Mouse (Mus musculus) MEL (cell line): Measurements from ENCODE around the gene Ikzf1. TPM values are rescaled to one million over a fixed set of nuclear protein-coding genes. Genes with fewer than 3 reads are reported as not detected.

Experiments used
- DNase-seq: peaks from one replicate; pipeline ENCODE4 v3.0.0; 2011; ENCODE audit warnings: low read depth, low spot score
- H3K27ac ChIP-seq: 2 replicates; pipeline ENCODE4 v1.5.1; 2012; ENCODE audit warnings: low read depth, mild to moderate bottlenecking, control low read depth, low read length, moderate library complexity; ENCODE audit not compliant: control insufficient read depth
- H3K27me3 ChIP-seq, 2 experiments: fragments of 150-350 bp in 1 of 2; sonication (generic) in 1 of 2; 2 replicates each; pipeline ENCODE4 v1.6.1; 2012; ENCODE audit warnings: low read length in 2 of 2, mild to moderate bottlenecking in 2 of 2, improper control_type of control experiment in 1 of 2, moderate library complexity in 1 of 2; ENCODE audit not compliant: insufficient read depth in 2 of 2, control insufficient read depth in 1 of 2
- H3K36me3 ChIP-seq, 2 experiments: 2 replicates each; pipeline ENCODE4 v1.6.1; 2012 to 2014; ENCODE audit warnings: low read length in 2 of 2, improper control_type of control experiment in 1 of 2, inconsistent platforms in 1 of 2, mild to moderate bottlenecking in 1 of 2; ENCODE audit not compliant: insufficient read depth in 2 of 2, control insufficient read depth in 1 of 2
- H3K4me1 ChIP-seq, 2 experiments: fragments of 150-350 bp in 1 of 2; sonication (generic) in 1 of 2; 2 replicates each; pipeline ENCODE4 v1.6.1; 2012; ENCODE audit warnings: low read length in 2 of 2, improper control_type of control experiment in 1 of 2, mild to moderate bottlenecking in 1 of 2; ENCODE audit not compliant: insufficient read depth in 2 of 2, control insufficient read depth in 1 of 2
- H3K4me3 ChIP-seq, 2 experiments: fragments of 150-350 bp in 1 of 2; sonication (generic) in 1 of 2; 2 replicates each; pipeline ENCODE4 v1.5.1; 2012; ENCODE audit warnings: low read depth in 2 of 2, low read length in 2 of 2, mild to moderate bottlenecking in 2 of 2, moderate library complexity in 2 of 2, control low read depth in 1 of 2, improper control_type of control experiment in 1 of 2; ENCODE audit not compliant: control insufficient read depth in 1 of 2, insufficient read depth in 1 of 2
- H3K79me2 ChIP-seq: 2 replicates; pipeline ENCODE4 v1.6.1; 2012; ENCODE audit warnings: mild to moderate bottlenecking, low read length, moderate library complexity; ENCODE audit not compliant: control insufficient read depth, poor library complexity, insufficient read depth
- H3K9ac ChIP-seq: 2 replicates; pipeline ENCODE4 v1.6.1; 2012; ENCODE audit warnings: low read depth, mild to moderate bottlenecking, control low read depth, low read length, moderate library complexity; ENCODE audit not compliant: control insufficient read depth, poor library complexity, severe bottlenecking
- H3K9me3 ChIP-seq: fragments of 150-350 bp; sonication (generic); replicated peaks from 2 replicates; pipeline ENCODE4 v1.6.1; 2012; ENCODE audit warnings: mild to moderate bottlenecking, low read length, improper control_type of control experiment, moderate library complexity; ENCODE audit not compliant: insufficient read depth
- BHLHE40 ChIP-seq: IDR thresholded peaks from 2 replicates; pipeline ENCODE4 v1.6.1; 2012; ENCODE audit warnings: low read depth, mild to moderate bottlenecking, inconsistent platforms, low read length, improper control_type of control experiment, borderline replicate concordance
- CTCF ChIP-seq, 3 experiments: IDR thresholded peaks in 2 of 3; conservative IDR thresholded peaks in 1 of 3; 2 replicates each; pipeline ENCODE4 v1.5.1; 2011 to 2012; ENCODE audit warnings: low read length in 3 of 3, low read depth in 2 of 3, mild to moderate bottlenecking in 2 of 3, improper control_type of control experiment in 1 of 3, inconsistent platforms in 1 of 3, mixed read lengths in 1 of 3, moderate library complexity in 1 of 3; ENCODE audit not compliant: control insufficient read depth in 1 of 3, insufficient read depth in 1 of 3, poor library complexity in 1 of 3, severe bottlenecking in 1 of 3
- E2F4 ChIP-seq: IDR thresholded peaks from 2 replicates; pipeline ENCODE4 v1.6.1; 2011; ENCODE audit warnings: low read depth, low read length, improper control_type of control experiment, borderline replicate concordance
- EP300 ChIP-seq, 2 experiments: IDR thresholded peaks; 2 replicates each; pipeline ENCODE4 v1.6.1; 2011; ENCODE audit warnings: improper control_type of control experiment in 2 of 2, low read length in 2 of 2, low read depth in 1 of 2, mild to moderate bottlenecking in 1 of 2
- ETS1 ChIP-seq: IDR thresholded peaks from 2 replicates; pipeline ENCODE4 v1.6.1; 2012; ENCODE audit warnings: low read depth, mild to moderate bottlenecking, inconsistent platforms, low read length, improper control_type of control experiment, moderate library complexity
- GABPA ChIP-seq: IDR thresholded peaks from 2 replicates; pipeline ENCODE4 v1.6.1; 2012; ENCODE audit warnings: low read depth, mild to moderate bottlenecking, inconsistent platforms, low read length, improper control_type of control experiment, moderate library complexity
- GATA1 ChIP-seq: IDR thresholded peaks from 2 replicates; pipeline ENCODE4 v1.6.1; 2011; ENCODE audit warnings: low read depth, low read length, improper control_type of control experiment
- HCFC1 ChIP-seq: IDR thresholded peaks from 2 replicates; pipeline ENCODE4 v1.6.1; 2012; ENCODE audit warnings: low read depth, mild to moderate bottlenecking, inconsistent platforms, low read length, improper control_type of control experiment, moderate library complexity
- JUND ChIP-seq: IDR thresholded peaks from 2 replicates; pipeline ENCODE4 v1.6.1; 2011; ENCODE audit warnings: low read depth, mild to moderate bottlenecking, improper control_type of control experiment, low read length
- KAT2A ChIP-seq: conservative IDR thresholded peaks from 2 replicates; pipeline ENCODE4 v1.6.1; 2012; ENCODE audit warnings: low read depth, low read length, improper control_type of control experiment, inconsistent platforms
- MAZ ChIP-seq: IDR thresholded peaks from 2 replicates; pipeline ENCODE4 v1.6.1; 2012; ENCODE audit warnings: low read depth, mild to moderate bottlenecking, inconsistent platforms, low read length, improper control_type of control experiment
- MYC ChIP-seq: IDR thresholded peaks from 2 replicates; pipeline ENCODE4 v1.6.1; 2011; ENCODE audit warnings: low read depth, mild to moderate bottlenecking, low read length, improper control_type of control experiment, moderate library complexity
- NRF1 ChIP-seq: IDR thresholded peaks from 2 replicates; pipeline ENCODE4 v1.6.1; 2014; ENCODE audit warnings: low read depth, mild to moderate bottlenecking, inconsistent platforms, low read length, improper control_type of control experiment, moderate library complexity; ENCODE audit not compliant: poor library complexity, insufficient read depth, severe bottlenecking
- POLR2A ChIP-seq, 2 experiments: IDR thresholded peaks; 2 replicates each; pipeline ENCODE4 v1.6.1; 2011 to 2012; ENCODE audit warnings: low read length in 2 of 2, mild to moderate bottlenecking in 2 of 2, control low read depth in 1 of 2, improper control_type of control experiment in 1 of 2, low read depth in 1 of 2, moderate library complexity in 1 of 2; ENCODE audit not compliant: control insufficient read depth in 1 of 2, insufficient read depth in 1 of 2, poor library complexity in 1 of 2
- POLR2AphosphoS2 ChIP-seq: IDR thresholded peaks from 2 replicates; pipeline ENCODE4 v1.6.1; 2011; ENCODE audit warnings: low read length, improper control_type of control experiment
- POLR2AphosphoS5 ChIP-seq: IDR thresholded peaks from 2 replicates; pipeline ENCODE4 v1.6.1; 2012; ENCODE audit warnings: low read depth, borderline replicate concordance, mild to moderate bottlenecking, inconsistent platforms, low read length, moderate library complexity, mixed read lengths
- RCOR1 ChIP-seq: IDR thresholded peaks from 2 replicates; pipeline ENCODE4 v1.6.1; 2012; ENCODE audit warnings: low read depth, mild to moderate bottlenecking, inconsistent platforms, low read length, improper control_type of control experiment
- TAL1 ChIP-seq: IDR thresholded peaks from 2 replicates; pipeline ENCODE4 v1.6.1; 2012; ENCODE audit warnings: mild to moderate bottlenecking, inconsistent platforms, low read length, moderate library complexity, mixed read lengths
- TBP ChIP-seq: IDR thresholded peaks from 2 replicates; pipeline ENCODE4 v1.8.0; 2011; ENCODE audit warnings: low read depth, low read length, improper control_type of control experiment
- TCF12 ChIP-seq: IDR thresholded peaks from 2 replicates; pipeline ENCODE4 v1.6.1; 2014; ENCODE audit warnings: low read depth, mild to moderate bottlenecking, inconsistent platforms, low read length, improper control_type of control experiment, moderate library complexity
- UBTF ChIP-seq: IDR thresholded peaks from 2 replicates; pipeline ENCODE4 v1.6.1; 2012; ENCODE audit warnings: low read depth, mild to moderate bottlenecking, inconsistent platforms, low read length, improper control_type of control experiment, moderate library complexity, borderline replicate concordance; ENCODE audit not compliant: insufficient read depth
- USF1 ChIP-seq: IDR thresholded peaks from 2 replicates; pipeline ENCODE4 v1.6.1; 2014; ENCODE audit warnings: low read depth, mild to moderate bottlenecking, inconsistent platforms, low read length, improper control_type of control experiment, moderate library complexity
- USF2 ChIP-seq, 2 experiments: IDR thresholded peaks; 2 replicates each; pipeline ENCODE4 v1.6.1; 2011 to 2012; ENCODE audit warnings: improper control_type of control experiment in 2 of 2, low read length in 2 of 2, borderline replicate concordance in 1 of 2, inconsistent platforms in 1 of 2, low read depth in 1 of 2, mild to moderate bottlenecking in 1 of 2; ENCODE audit not compliant: insufficient read depth in 1 of 2
- ZC3H11A ChIP-seq: IDR thresholded peaks from 2 replicates; pipeline ENCODE4 v1.6.1; 2012; ENCODE audit warnings: low read depth, mild to moderate bottlenecking, inconsistent platforms, low read length, improper control_type of control experiment
- ZKSCAN1 ChIP-seq: IDR thresholded peaks from 2 replicates; pipeline ENCODE4 v1.6.1; 2012; ENCODE audit warnings: low read depth, mild to moderate bottlenecking, inconsistent platforms, low read length, improper control_type of control experiment, moderate library complexity
- ZMIZ1 ChIP-seq: IDR thresholded peaks from 2 replicates; pipeline ENCODE4 v1.6.1; 2012; ENCODE audit warnings: low read depth, mild to moderate bottlenecking, inconsistent platforms, low read length, improper control_type of control experiment, moderate library complexity
- ZNF384 ChIP-seq: IDR thresholded peaks from 2 replicates; pipeline ENCODE4 v1.6.1; 2012; ENCODE audit warnings: low read depth, mild to moderate bottlenecking, inconsistent platforms, low read length, improper control_type of control experiment
- polyA plus RNA-seq, 2 experiments: library from polyadenylated mRNA; stranded (reverse) in 1 of 2; unstranded in 1 of 2; fragments of >175 nt in 1 of 2; fragments of >200 nt in 1 of 2; gene quantifications; 2 replicates each; pipeline versions ENCODE4 v1.2.1 to v1.2.4; 2012; ENCODE audit warnings: low replicate concordance in 2 of 2, low read depth in 1 of 2; ENCODE audit not compliant: insufficient read length in 2 of 2, insufficient read depth in 1 of 2, missing spikeins in 1 of 2
- total RNA-seq: library from RNA; depleted of rRNA; stranded (reverse); fragments of 300-350 nt; gene quantifications from 2 replicates; pipeline ENCODE4 v1.2.3, GENCODE M21; 2012

The Ikzf1 gene
- total and polyA plus RNA-seq, 3 experiments: 28.0 to 128 (median 90.6) TPM

GRCm38 (mm10) chr11:11716692-11717037 lies 31.9 kb downstream of the Ikzf1 start (continued):
- no peak for TF ChIP-seq HCFC1
- no peak for TF ChIP-seq JUND
- TF ChIP-seq RCOR1: no peak
- peak; percentile 75 for TF ChIP-seq ETS1
- TF ChIP-seq, all 39 proteins: peak for 8

GRCm38 (mm10) chr11:11717606-11718167 lies 32.9 kb downstream of the Ikzf1 start:
- TF ChIP-seq EP300 (IDR thresholded peaks at IDR 0.05; ENCODE audit: low read depth in 1 of 2, low read length in 2 of 2) (peak; percentile 5 to 21; a peak in 1 of 4 replicates), RCOR1 (no peak; the same call in 1 of the 2 replicates), NRF1 (no peak), KAT2A (no peak), ETS1 (peak; percentile 52; the same call in 1 of the 2 replicates), USF1 (peak; percentile 55; the same call in 1 of the 2 replicates), ZKSCAN1 (no peak), POLR2A (IDR thresholded peaks at IDR 0.05; ENCODE audit: control insufficient read depth in 1 of 2, insufficient read depth in 1 of 2, low read depth in 1 of 2, low read length in 2 of 2, poor library complexity in 1 of 2) (no peak; a peak in 1 of 4 replicates)
- peaks cover 64 to 84% of the 10 kb centered on the region in 2 experiments for H3K36me3 ChIP-seq
- H3K9me3 ChIP-seq: no peaks in the 10 kb centered on the region
- H3K27ac ChIP-seq: peak overlapping the region; percentile 21
- peaks cover 65 to 66% of the 10 kb centered on the region in 2 experiments for H3K4me1 ChIP-seq
- no peak overlapping the region for H3K9ac ChIP-seq
- H3K4me3 ChIP-seq: no peak overlapping the region
- peaks cover 26% of the 10 kb centered on the region; the same call in 1 of the 2 replicates for H3K79me2 ChIP-seq
- H3K27me3 ChIP-seq: no peaks in the 10 kb centered on the region
- DNase-seq: peak; percentile 69

GRCm38 (mm10) chr11:11719748-11720147 lies 34.9 kb downstream of the Ikzf1 start:
- H3K27ac ChIP-seq: peak overlapping the region; percentile 68
- no peak overlapping the region for H3K4me3 ChIP-seq
- DNase-seq: peak; percentile 75
- no peaks in the 10 kb centered on the region for H3K27me3 ChIP-seq
- peak overlapping the region; percentile 17 for H3K9ac ChIP-seq
- peaks cover 65 to 81% of the 10 kb centered on the region in 2 experiments for H3K36me3 ChIP-seq
- no peaks in the 10 kb centered on the region for H3K9me3 ChIP-seq
- H3K4me1 ChIP-seq: peaks cover 49 to 57% of the 10 kb centered on the region in 2 experiments
- H3K79me2 ChIP-seq: peaks cover 28% of the 10 kb centered on the region; the same call in 1 of the 2 replicates
- TF ChIP-seq USF2 (IDR thresholded peaks at IDR 0.05; ENCODE audit: borderline replicate concordance in 1 of 2, insufficient read depth in 1 of 2, low read depth in 1 of 2, low read length in 2 of 2) (0 out of 4 replicates have a peak, but pooled peaks of 1 of the 2 experiments have one; percentile 45), TCF12 (peak; percentile 64), POLR2AphosphoS2 (no peak), POLR2AphosphoS5 (no peak), MAZ (0 out of 2 replicates have a peak, but pooled peaks have one; percentile 28), POLR2A (IDR thresholded peaks at IDR 0.05; ENCODE audit: control insufficient read depth in 1 of 2, insufficient read depth in 1 of 2, low read depth in 1 of 2, low read length in 2 of 2, poor library complexity in 1 of 2) (peak in 1 of 2 experiments; percentile 45; a peak in 2 of 4 replicates), UBTF (no peak), TBP (no peak), GATA1 (peak; percentile 76), EP300 (IDR thresholded peaks at IDR 0.05; ENCODE audit: low read depth in 1 of 2, low read length in 2 of 2) (peak; percentile 67 to 86), ZC3H11A (no peak), ZKSCAN1 (no peak), GABPA (no peak), ZMIZ1 (no peak), MYC (peak; percentile 73), CTCF (IDR thresholded peaks at IDR 0.05 in 2 of 3, conservative IDR thresholded peaks at IDR 0.05 in 1 of 3; ENCODE audit: control insufficient read depth in 1 of 3, insufficient read depth in 1 of 3, low read depth in 2 of 3, low read length in 3 of 3, poor library complexity in 1 of 3, severe bottlenecking in 1 of 3) (no peak), E2F4 (no peak), TAL1 (no peak), ZNF384 (no peak), BHLHE40 (peak; percentile 97)
